Mouse (Mus musculus) hindbrain, embryonic 15.5 days (tissue): ENCODE data around the gene Nectin4. TPM values are rescaled to one million over a fixed set of nuclear protein-coding genes. Genes with fewer than 3 reads are reported as not detected.

Experiments
- polyA plus RNA-seq: library from polyadenylated mRNA; unstranded; fragments of >200 nt; fragmentation: Nextera tagmentation; extraction: Ambion mirVana; gene quantifications from 2 replicates; pipeline ENCODE4 v1.2.1, GENCODE M21; 2015

The Nectin4 gene
- polyA plus RNA-seq, 1 experiment from 2014 or later, result 3.5 TPM

Other genes with a start within 250 kb of the Nectin4 start
- gene Sdhc, start 219.5 kb upstream of the Nectin4 start, polyA plus RNA-seq, result 290 and 297 TPM in 2 replicates
- gene Mpz, start 219.4 kb upstream of the Nectin4 start, polyA plus RNA-seq, result 4.2 and 7.7 TPM in 2 replicates
- gene Pcp4l1, start 173.8 kb upstream of the Nectin4 start, polyA plus RNA-seq, result 32.4 and 48.4 TPM in 2 replicates
- 0.39 and 0.49 TPM in 2 replicates for gene Nr1i3, start 156.1 kb upstream of the Nectin4 start, polyA plus RNA-seq
- gene Tomm40l, start 147.6 kb upstream of the Nectin4 start, polyA plus RNA-seq, result 55.0 and 55.4 TPM in 2 replicates
- 6.0 and 6.3 TPM in 2 replicates for gene Apoa2, start 145.0 kb upstream of the Nectin4 start, polyA plus RNA-seq
- 24.9 and 30.7 TPM in 2 replicates for gene Fcer1g, start 135.7 kb upstream of the Nectin4 start, polyA plus RNA-seq
- gene Adamts4, start 119.7 kb upstream of the Nectin4 start, polyA plus RNA-seq, result 5.6 and 6.2 TPM in 2 replicates
- 233 and 245 TPM in 2 replicates for gene Ndufs2, start 118.7 kb upstream of the Nectin4 start, polyA plus RNA-seq
- 105 and 107 TPM in 2 replicates for gene B4galt3, start 99.8 kb upstream of the Nectin4 start, polyA plus RNA-seq
- gene Ppox, start 88.9 kb upstream of the Nectin4 start, polyA plus RNA-seq, result 44.2 and 53.6 TPM in 2 replicates
- 99.8 and 106 TPM in 2 replicates for gene Usp21, start 82.1 kb upstream of the Nectin4 start, polyA plus RNA-seq
- 109 and 110 TPM in 2 replicates for gene Ufc1, start 75.1 kb upstream of the Nectin4 start, polyA plus RNA-seq
- gene Dedd, start 41.0 kb upstream of the Nectin4 start, polyA plus RNA-seq, result 47.3 and 51.6 TPM in 2 replicates
- 51.4 and 52.1 TPM in 2 replicates for gene Nit1, start 24.5 kb upstream of the Nectin4 start, polyA plus RNA-seq
- gene Pfdn2, start 24.4 kb upstream of the Nectin4 start, polyA plus RNA-seq, result 139 and 153 TPM in 2 replicates
- 2.5 and 3.3 TPM in 2 replicates for gene Klhdc9, start 9.3 kb upstream of the Nectin4 start, polyA plus RNA-seq
- gene Arhgap30, start 18.9 kb downstream of the Nectin4 start, polyA plus RNA-seq, result 0.60 and 0.87 TPM in 2 replicates
- 168 and 172 TPM in 2 replicates for gene Usf1, start 41.2 kb downstream of the Nectin4 start, polyA plus RNA-seq
- 5.4 and 6.6 TPM in 2 replicates for gene Tstd1, start 48.8 kb downstream of the Nectin4 start, polyA plus RNA-seq
- gene F11r, start 67.4 kb downstream of the Nectin4 start, polyA plus RNA-seq, result 14.1 and 14.2 TPM in 2 replicates
- gene Alyref2, start 133.4 kb downstream of the Nectin4 start, polyA plus RNA-seq, result 27.6 and 30.9 TPM in 2 replicates
- gene Itln1, start 165.2 kb downstream of the Nectin4 start, polyA plus RNA-seq, result not detected in 2 replicates
- gene Cd244a, start 189.1 kb downstream of the Nectin4 start, polyA plus RNA-seq, result 0.09 TPM in 1 of 2 replicates, not detected in the other
- 0.16 and 0.18 TPM in 2 replicates for gene Ly9, start 237.3 kb downstream of the Nectin4 start, polyA plus RNA-seq